Mouse (Mus musculus) lung, postnatal 0 days (tissue): ENCODE measurements around the gene Fabp2.

Experiments used
- CTCF ChIP-seq: IDR thresholded peaks from 2 replicates; pipeline ENCODE4 v1.5.1; 2016; ENCODE audit warnings: antibody characterized with exemption, mild to moderate bottlenecking
- EP300 ChIP-seq: IDR thresholded peaks from 2 replicates; pipeline ENCODE4 v1.6.1; 2016; ENCODE audit warnings: antibody characterized with exemption, mild to moderate bottlenecking, control low read depth

DNA sequence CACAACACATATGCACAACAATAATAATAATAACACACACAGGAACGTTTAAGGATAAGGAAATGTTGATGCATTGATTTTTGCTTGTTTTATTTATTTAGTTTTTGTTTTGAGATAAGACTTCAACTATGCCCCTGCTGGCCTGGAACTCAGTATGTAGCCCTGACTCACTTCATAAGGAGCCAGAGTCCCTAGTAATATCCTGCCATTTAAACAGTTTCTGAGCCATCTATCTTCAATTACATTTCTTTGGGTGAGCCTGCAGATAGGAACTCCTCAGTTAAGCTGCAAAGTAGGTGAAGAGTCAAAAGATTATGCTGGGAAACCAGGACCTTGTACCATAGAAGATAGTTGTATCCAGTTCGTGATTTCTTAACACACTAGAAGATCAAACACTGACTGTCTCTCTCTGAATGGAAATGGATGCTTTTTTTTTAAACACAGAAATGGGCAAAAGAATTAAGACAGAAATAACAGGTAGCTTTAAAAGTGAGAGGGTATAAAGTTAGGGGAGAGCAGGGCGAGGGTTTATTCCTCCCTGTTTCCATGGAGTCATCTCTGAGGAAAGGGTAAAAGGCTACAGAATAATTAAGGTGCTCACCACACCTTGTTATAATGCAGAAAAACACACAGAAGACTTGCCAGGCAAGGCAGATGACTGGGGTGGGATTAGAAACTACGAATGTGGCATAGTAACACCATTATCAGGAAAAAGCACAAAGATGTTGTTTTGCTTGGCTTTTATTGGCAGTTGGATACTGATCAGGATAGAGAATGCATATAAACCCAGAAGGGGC is 7.2 kb upstream of the Fabp2 start:
- TF ChIP-seq CTCF (no peak), EP300 (no peak)
